Mouse (Mus musculus): ENCODE data around the gene Heph. TPM values are rescaled to one million over a fixed set of nuclear protein-coding genes. Genes with fewer than 3 reads are reported as not detected.
"Not testable (repeated sequence)": the region's sequence is repeated elsewhere in the genome, so short reads cannot be mapped to it uniquely, and the experiment has no call there.

Gene Heph
- polyA plus RNA-seq (2014; fragmentation: Nextera tagmentation; extraction: Ambion mirVana) = 12.2 and 12.9 TPM in 2 replicates

DNA sequence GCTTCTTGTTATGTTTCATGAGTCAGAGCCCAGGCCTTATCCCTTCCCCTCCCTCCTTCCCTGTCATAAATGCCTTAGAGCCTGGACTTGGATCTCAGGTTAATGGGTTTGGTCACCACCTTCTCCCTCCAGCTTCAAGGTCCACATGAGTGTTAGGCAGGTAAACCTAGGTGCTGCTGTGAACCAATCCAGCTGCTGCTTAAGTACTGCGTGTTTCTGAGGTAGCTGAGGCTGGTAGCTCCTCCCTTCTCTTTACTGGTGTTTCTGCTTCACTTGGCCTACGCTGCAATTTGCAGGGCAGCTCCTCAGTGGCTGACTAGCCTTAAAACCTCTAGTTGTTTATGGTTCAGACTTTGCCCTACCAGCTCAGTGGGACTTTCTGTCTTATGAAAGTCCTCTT is at the start of gene Heph:
Gene Heph, plus strand, starts transcription at position 211 of the 400 bp plus-strand sequence.
- H3K27me3 ChIP-seq (ENCODE audit: control insufficient read depth, insufficient read depth, low read length) = no peaks in the 10 kb centered on the region
- H3K9ac ChIP-seq (ENCODE audit: low read length) = no peak within 1 kb of the TSS
- DNase-seq (ENCODE audit: low spot score) (no peak), ATAC-seq (ENCODE audit: insufficient read depth, low FRiP score, low TSS enrichment) (no peak)
- H3K4me1 ChIP-seq (ENCODE audit: control insufficient read depth, insufficient read depth, low read length) = no peaks in the 10 kb centered on the region
- no peak within 1 kb of the TSS for H3K27ac ChIP-seq (ENCODE audit: low read depth, low read length)
- peak within 1 kb of the TSS; percentile 31; the same call in 1 of the 2 replicates for H3K4me2 ChIP-seq (ENCODE audit: low read depth)
- 70% methylated on average over 2 of the region's 2 CpGs for WGBS
- no peak within 1 kb of the TSS; the same call in 1 of the 2 replicates for H3K4me3 ChIP-seq (ENCODE audit: low read depth, low read length)
- H3K36me3 ChIP-seq (ENCODE audit: control insufficient read depth, insufficient read depth, low read length) = no peaks in the 10 kb centered on the region
- no peaks in the 10 kb centered on the region for H3K9me3 ChIP-seq (ENCODE audit: control insufficient read depth, low read length)

DNA sequence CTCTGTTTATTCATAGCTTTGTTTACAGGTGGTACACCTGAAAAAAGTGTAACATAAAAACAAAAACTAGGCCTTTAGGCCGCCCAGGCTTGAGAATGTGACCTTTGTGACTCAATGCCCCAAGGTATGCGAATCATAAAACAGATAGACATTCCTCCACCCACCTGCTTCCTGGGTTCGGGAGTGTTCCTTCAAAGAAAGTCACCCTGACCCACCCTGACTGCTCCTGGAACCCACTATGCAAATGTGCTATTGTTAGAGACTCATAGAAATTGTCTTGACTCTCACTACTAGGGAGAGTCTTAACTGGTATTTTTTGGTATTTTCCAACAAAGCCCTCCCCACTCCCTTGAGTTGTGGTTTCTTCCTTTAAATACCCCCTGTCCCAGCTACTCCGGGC is 39.8 kb upstream of the Heph start:
- not testable (repeated sequence) for ATAC-seq (ENCODE audit: insufficient read depth, low FRiP score, low TSS enrichment); H3K27me3 ChIP-seq (ENCODE audit: control insufficient read depth, insufficient read depth, low read length); DNase-seq (ENCODE audit: low spot score); H3K27ac ChIP-seq (ENCODE audit: low read depth, low read length); H3K9me3 ChIP-seq (ENCODE audit: control insufficient read depth, low read length); H3K4me2 ChIP-seq (ENCODE audit: low read depth); H3K4me3 ChIP-seq (ENCODE audit: low read depth, low read length); H3K9ac ChIP-seq (ENCODE audit: low read length); H3K4me1 ChIP-seq (ENCODE audit: control insufficient read depth, insufficient read depth, low read length); H3K36me3 ChIP-seq (ENCODE audit: control insufficient read depth, insufficient read depth, low read length)
- WGBS = 83% methylated on average over 4 of the region's 4 CpGs

DNA sequence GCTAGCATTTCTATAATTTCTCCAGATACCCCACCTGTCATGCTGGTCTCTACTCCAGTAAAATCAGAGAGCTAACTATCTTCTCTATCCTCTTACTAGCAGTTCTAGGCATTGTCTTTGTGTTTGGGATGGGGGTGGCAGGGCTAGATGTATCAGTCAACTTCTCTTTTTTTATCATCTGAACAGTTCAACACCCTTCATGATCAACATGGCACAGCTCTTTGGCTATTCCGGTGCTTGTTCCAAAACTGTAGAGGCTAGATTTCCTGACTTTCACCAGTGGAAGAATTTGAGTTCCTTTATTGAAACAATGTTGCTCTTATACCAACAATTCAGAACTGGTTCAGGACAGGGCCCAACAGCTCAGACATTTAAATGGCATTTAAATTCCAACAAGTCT is 38.2 kb upstream of the Heph start:
- Histone ChIP-seq H3K9ac (ENCODE audit: low read length) (no peak overlapping the region), H3K27me3 (ENCODE audit: control insufficient read depth, insufficient read depth, low read length) (no peaks in the 10 kb centered on the region), H3K27ac (ENCODE audit: low read depth, low read length) (no peak overlapping the region), H3K4me3 (ENCODE audit: low read depth, low read length) (no peak overlapping the region), H3K36me3 (ENCODE audit: control insufficient read depth, insufficient read depth, low read length) (no peaks in the 10 kb centered on the region), H3K4me2 (ENCODE audit: low read depth) (no peak overlapping the region), H3K4me1 (ENCODE audit: control insufficient read depth, insufficient read depth, low read length) (no peaks in the 10 kb centered on the region), H3K9me3 (ENCODE audit: control insufficient read depth, low read length) (no peaks in the 10 kb centered on the region)
- no peak for DNase-seq (ENCODE audit: low spot score)
- no peak for ATAC-seq (ENCODE audit: insufficient read depth, low FRiP score, low TSS enrichment)
- 100% methylated on average over 1 of the region's 1 CpGs for WGBS

DNA sequence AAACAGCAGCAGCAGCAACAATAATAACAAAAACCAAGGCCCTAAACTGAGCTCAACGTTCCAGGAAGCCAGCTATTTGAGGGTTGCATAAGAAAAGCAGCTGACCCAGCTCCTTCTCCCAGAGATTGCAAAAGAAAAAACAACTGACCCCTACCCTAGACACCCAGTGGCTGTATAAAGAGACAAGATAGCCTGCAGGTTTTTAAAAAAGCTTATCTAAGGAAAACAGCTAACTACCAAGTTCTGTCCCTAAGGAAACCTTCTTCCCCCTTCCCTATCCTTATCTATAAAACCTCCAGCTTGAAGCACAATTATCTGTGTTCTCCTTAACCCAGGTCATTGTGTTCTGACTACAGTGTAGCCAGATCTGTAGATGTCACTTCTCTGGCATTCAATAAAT is 37.4 kb upstream of the Heph start:
- Histone ChIP-seq H3K4me2 (ENCODE audit: low read depth) (no peak overlapping the region), H3K4me3 (ENCODE audit: low read depth, low read length) (no peak overlapping the region), H3K27me3 (ENCODE audit: control insufficient read depth, insufficient read depth, low read length) (no peaks in the 10 kb centered on the region), H3K9me3 (ENCODE audit: control insufficient read depth, low read length) (no peaks in the 10 kb centered on the region), H3K27ac (ENCODE audit: low read depth, low read length) (no peak overlapping the region), H3K36me3 (ENCODE audit: control insufficient read depth, insufficient read depth, low read length) (no peaks in the 10 kb centered on the region), H3K9ac (ENCODE audit: low read length) (no peak overlapping the region), H3K4me1 (ENCODE audit: control insufficient read depth, insufficient read depth, low read length) (no peaks in the 10 kb centered on the region)
- DNase-seq (ENCODE audit: low spot score) (no peak), ATAC-seq (ENCODE audit: insufficient read depth, low FRiP score, low TSS enrichment) (no peak)
- WGBS = 54% methylated on average over 1 of the region's 1 CpGs

DNA sequence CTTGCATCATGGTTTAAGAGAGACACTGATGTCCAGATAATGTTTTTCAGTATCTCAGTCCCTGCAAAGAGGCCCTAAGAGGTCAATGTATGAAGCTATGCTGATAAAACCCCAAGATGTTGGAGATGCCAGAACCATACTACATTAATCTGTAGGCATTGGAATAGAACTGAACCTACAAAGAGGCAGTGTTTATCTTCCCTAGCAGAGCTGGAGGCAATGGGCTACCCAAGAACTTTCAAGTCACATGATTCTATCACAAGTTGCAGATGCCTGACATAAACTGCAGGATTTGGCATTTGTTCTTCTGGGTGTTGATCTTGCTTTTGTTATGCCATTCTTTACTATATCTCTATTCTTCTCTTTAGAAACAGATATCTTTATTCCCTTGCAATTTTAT is 35.8 kb upstream of the Heph start:
- DNase-seq (ENCODE audit: low spot score) (no peak), ATAC-seq (ENCODE audit: insufficient read depth, low FRiP score, low TSS enrichment) (no peak)
- no peak overlapping the region for H3K27ac ChIP-seq (ENCODE audit: low read depth, low read length)
- H3K9me3 ChIP-seq (ENCODE audit: control insufficient read depth, low read length) = no peaks in the 10 kb centered on the region
- H3K4me3 ChIP-seq (ENCODE audit: low read depth, low read length) = no peak overlapping the region
- no peaks in the 10 kb centered on the region for H3K36me3 ChIP-seq (ENCODE audit: control insufficient read depth, insufficient read depth, low read length)
- H3K4me2 ChIP-seq (ENCODE audit: low read depth) = no peak overlapping the region
- H3K9ac ChIP-seq (ENCODE audit: low read length) = no peak overlapping the region
- no peaks in the 10 kb centered on the region for H3K4me1 ChIP-seq (ENCODE audit: control insufficient read depth, insufficient read depth, low read length)
- H3K27me3 ChIP-seq (ENCODE audit: control insufficient read depth, insufficient read depth, low read length) = no peaks in the 10 kb centered on the region

DNA sequence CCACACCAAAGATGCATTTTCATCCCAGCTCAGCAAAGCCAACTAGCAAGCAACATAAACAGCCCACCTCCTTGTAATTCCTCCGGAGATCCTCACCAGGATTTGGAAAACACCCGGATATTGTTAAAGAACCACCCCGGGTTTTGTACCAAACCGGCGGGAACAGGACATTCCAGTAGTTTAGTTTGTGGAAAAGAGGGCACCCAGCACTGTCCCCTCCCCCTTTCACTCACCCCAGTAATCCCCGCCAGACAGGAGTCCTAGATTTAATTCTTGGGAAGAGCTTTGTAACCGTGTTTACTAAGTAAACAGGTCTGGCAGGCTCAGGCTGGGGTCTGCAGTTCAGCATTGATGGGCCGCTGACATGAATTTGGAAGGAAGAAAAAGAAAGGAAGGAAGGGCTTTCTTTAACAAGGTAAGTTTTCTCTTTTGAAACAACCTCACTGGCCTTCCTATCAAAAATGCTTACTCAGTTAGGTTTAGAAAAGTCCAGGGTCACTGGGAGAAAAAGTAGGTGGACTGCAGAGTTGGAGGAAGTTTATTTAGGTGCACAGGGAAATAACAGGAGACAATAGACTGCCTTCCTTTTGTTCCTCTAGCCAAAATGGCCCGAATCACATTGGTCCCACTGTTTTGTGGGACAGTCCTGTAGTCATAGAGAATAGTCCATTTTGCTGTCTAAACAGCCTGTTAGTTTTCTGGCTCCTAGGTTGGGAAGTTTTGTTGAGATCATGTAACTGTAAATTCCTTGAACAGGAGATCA is 1.2 kb downstream of the Heph start, which contains the start of gene Hsf3:
Gene Hsf3, minus strand, starts transcription at position 94 of the 763 bp plus-strand sequence.
- H3K9ac ChIP-seq (ENCODE audit: low read length) = no peak within 1 kb of the TSS
- H3K9me3 ChIP-seq (ENCODE audit: control insufficient read depth, low read length) = no peaks in the 10 kb centered on the region
- WGBS = 25% methylated on average over 9 of the region's 9 CpGs
- ATAC-seq (ENCODE audit: insufficient read depth, low FRiP score, low TSS enrichment) = no peak; the same call in 1 of the 2 replicates
- H3K27me3 ChIP-seq (ENCODE audit: control insufficient read depth, insufficient read depth, low read length) = no peaks in the 10 kb centered on the region
- H3K4me2 ChIP-seq (ENCODE audit: low read depth) = peak within 1 kb of the TSS; percentile 31
- peak within 1 kb of the TSS; percentile 19 for H3K4me3 ChIP-seq (ENCODE audit: low read depth, low read length)
- H3K4me1 ChIP-seq (ENCODE audit: control insufficient read depth, insufficient read depth, low read length) = no peaks in the 10 kb centered on the region
- peak; percentile 10 for DNase-seq (ENCODE audit: low spot score)
- no peak within 1 kb of the TSS for H3K27ac ChIP-seq (ENCODE audit: low read depth, low read length)
- H3K36me3 ChIP-seq (ENCODE audit: control insufficient read depth, insufficient read depth, low read length) = no peaks in the 10 kb centered on the region

DNA sequence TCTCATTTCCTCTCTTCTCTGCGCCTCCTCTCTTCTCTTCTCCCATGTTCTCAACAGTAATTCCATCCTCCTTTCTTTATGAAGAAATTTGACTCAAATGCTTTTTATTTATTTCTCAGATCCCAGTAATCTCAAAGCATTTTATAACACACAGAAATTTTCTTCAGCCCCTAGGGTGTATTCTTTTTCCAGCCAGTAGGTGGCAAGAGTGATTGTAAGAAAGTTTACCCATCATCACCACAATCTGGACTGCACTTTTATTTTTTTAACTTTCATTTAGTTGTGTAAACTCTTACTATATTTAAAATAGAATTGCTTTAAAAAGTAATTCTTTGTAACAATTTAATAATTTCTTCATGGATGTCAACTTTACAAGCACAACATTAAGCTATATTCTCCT is 46.4 kb downstream of the Heph start:
- no peak overlapping the region for H3K9ac ChIP-seq (ENCODE audit: low read length)
- no peak overlapping the region for H3K4me3 ChIP-seq (ENCODE audit: low read depth, low read length)
- ATAC-seq (ENCODE audit: insufficient read depth, low FRiP score, low TSS enrichment) (no peak), DNase-seq (ENCODE audit: low spot score) (no peak)
- no peaks in the 10 kb centered on the region for H3K9me3 ChIP-seq (ENCODE audit: control insufficient read depth, low read length)
- WGBS = 64% methylated on average over 1 of the region's 1 CpGs
- H3K27me3 ChIP-seq (ENCODE audit: control insufficient read depth, insufficient read depth, low read length) = no peaks in the 10 kb centered on the region
- no peak overlapping the region for H3K4me2 ChIP-seq (ENCODE audit: low read depth)
- no peaks in the 10 kb centered on the region for H3K36me3 ChIP-seq (ENCODE audit: control insufficient read depth, insufficient read depth, low read length)
- no peaks in the 10 kb centered on the region for H3K4me1 ChIP-seq (ENCODE audit: control insufficient read depth, insufficient read depth, low read length)
- no peak overlapping the region for H3K27ac ChIP-seq (ENCODE audit: low read depth, low read length)

Other genes with a start within 250 kb of the Heph start
- not detected in 2 replicates for gene Vsig4, start 161.9 kb upstream of the Heph start, polyA plus RNA-seq (2014; fragmentation: Nextera tagmentation; extraction: Ambion mirVana)
- not detected in 2 replicates for gene Hsf3, start 935 bp downstream of the Heph start, polyA plus RNA-seq (2014; fragmentation: Nextera tagmentation; extraction: Ambion mirVana)

All from neural tube, embryonic 11.5 days (tissue).